Mouse (Mus musculus): ENCODE data around the gene Triobp. TPM values are rescaled to one million over a fixed set of nuclear protein-coding genes. Genes with fewer than 3 reads are reported as not detected.
"Not testable (repeated sequence)": the region's sequence is repeated elsewhere in the genome, so short reads cannot be mapped to it uniquely, and the experiment has no call there.

Triobp gene
- polyA plus RNA-seq, 1 experiment, result 45.2 TPM

DNA sequence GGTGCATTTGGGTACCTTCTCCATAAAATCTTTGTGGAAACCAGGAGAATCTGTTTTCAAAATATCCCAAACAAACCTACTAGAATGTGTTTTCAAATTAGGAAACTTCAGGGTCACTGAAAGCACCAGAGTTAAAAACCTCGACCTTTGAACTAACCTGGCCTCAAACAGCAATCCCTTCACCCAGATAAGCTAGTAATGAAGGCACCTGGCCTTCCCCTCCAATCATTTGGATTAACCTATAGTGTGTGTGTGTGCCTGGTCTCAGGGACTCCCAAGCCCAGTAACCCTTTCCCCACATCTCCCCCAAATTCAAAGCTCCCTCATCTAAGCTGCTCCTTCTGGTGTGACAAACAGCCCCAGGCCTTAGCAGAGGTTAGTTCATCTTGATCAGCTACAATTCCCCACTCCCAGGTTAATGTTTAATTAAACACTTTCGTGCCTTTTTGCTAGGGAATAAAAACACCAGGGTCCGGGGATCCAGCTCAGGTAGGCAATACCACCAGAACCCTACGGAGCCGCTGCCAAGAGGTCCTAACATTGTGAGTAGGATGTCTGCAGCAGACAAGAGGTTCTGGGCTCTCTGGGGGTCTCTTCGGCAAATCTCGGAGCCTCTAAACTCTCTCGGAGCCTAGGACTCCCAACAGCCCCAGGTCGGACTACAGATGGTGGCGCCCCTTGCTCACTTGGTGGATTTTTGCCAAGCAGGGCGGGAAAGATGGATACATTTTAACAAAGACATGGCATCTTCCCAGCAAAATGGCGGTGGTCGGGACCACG lies 79.2 kb downstream of the Triobp start:
- WGBS, result 25% methylated on average over 14 of the region's 14 CpGs
- DNase-seq (ENCODE audit: low read depth, low spot score), result no peak

DNA sequence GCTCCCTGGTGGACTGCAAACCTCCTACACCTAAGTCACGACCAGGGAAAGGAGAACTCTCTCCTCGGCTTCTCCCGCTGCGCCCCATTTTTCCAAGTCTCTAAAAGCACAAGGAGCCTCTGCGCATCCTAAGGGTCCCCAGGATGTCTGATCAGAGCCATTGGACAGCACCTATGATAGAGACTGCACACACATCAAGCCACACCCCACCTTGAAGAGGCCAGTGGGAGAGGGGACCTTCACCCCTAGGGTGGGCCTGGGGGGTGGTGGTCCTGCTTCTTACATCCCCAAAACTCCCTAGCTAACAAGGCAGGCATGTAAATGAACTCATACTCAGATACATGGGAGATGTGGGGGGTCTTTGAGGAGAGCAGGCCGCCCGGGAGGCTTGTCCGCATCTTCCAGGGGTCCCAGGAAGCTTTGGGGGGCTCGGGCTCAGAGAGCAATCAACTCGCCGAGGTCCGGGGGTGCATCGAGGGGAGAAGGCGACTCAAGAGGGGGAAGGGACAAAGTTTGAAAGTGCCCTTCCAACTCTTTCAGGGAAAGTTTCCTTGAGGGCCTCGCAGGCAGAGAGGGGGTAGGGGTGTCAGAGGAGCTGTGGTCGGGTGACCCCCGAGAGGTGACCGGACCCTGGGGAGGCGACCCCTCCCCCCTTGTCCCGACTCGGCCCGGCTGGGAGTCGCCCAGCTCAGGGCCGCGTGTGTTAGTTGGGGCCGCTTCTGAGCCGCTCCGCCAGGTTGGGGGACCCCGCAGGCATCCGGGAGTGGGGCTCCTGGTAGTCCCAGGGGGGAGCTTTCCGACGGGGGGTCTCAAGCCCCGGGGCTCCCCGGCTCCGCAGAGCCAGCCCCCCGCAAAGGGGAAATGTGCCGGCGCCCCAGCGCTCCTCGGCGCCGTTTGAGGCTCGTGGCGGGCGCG lies 80.0 kb downstream of the Triobp start:
- WGBS, result 4% methylated on average over 46 of the region's 46 CpGs
- DNase-seq (ENCODE audit: low read depth, low spot score), result no peak

DNA sequence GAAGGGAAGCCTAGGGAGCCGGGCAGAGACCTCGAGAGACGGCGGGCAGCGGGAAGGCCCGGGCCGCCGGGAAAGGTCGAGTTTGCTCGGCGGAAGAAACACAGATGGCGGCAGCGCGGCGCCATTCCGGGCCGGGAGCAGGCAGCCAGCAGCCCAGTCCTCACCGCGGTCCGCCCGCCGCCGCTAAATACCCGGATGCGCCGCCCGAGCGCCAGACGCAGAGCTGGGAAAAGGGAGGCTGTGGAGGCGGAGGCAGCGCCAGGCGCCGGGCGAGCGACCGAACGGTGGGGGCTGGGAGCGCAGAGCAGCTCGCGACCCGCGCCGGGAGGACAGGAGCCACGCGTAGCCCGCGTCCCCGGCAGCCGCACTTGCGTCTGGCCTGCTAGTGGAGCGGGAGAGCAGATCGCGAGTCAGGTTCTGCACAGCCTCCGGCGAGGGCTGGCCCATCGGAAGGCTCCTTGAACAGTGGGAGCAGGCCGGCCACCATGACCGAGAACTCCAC lies 80.8 kb downstream of the Triobp start, which contains the start of gene H1f0:
Gene H1f0, plus strand, starts transcription at position 214 of the 502 bp plus-strand sequence.
- 1% methylated on average over 58 of the region's 58 CpGs for WGBS
- no peak for DNase-seq (ENCODE audit: low read depth, low spot score)

DNA sequence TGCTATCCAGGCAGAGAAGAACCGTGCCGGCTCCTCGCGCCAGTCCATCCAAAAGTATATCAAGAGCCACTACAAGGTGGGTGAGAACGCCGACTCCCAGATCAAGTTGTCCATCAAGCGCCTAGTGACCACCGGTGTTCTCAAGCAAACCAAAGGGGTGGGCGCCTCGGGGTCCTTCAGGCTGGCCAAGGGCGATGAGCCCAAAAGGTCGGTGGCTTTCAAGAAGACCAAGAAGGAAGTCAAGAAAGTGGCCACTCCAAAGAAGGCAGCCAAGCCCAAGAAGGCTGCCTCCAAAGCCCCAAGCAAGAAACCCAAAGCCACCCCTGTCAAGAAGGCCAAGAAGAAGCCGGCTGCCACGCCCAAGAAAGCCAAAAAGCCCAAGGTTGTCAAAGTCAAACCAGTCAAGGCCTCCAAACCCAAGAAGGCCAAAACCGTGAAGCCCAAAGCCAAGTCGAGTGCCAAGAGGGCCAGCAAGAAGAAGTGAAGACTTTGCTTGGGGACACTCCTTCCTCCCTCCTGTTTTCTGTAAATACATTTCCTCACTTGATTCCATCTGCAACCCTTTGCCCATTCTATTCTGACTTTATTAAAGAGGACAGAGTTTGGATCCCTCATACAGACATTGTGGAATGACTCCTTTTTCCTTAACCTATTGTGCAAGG lies 81.4 kb downstream of the Triobp start:
- DNase-seq (ENCODE audit: low read depth, low spot score), result no peak
- 5% methylated on average over 16 of the region's 16 CpGs for WGBS

DNA sequence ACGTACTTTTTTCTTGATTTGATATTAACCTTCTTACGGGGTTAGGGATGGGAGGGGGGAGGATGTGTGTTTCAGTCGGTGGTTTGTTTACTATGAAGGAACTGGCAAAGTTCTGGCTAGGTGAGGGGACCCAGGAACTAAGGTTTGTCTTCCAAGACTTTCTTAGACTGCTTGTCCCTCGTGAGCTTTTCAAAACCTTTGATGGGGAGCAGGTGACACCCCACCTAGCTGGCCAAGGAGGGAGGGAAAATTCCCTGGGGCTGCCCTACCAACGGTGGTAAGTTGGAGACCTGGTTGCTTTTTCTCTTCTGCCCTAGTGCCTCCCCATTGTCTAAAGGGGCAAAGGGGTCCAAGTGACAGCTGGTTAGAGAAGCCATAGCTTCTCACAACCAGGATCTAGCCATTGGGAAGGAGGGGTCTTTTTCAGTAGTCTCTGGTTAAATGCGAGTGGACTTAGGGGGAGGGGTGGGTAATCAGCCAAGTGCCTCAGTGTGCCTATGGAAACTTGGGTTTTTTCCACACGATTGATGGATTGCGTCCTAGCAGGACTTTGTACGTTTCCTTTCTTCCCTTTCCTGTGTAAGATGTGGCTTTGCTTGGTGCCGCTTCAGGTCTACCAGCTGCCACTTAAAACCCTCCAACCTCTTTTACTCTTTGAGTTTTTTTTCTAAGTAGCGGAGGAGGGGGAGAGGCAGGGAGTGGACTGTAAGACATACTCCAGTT lies 82.2 kb downstream of the Triobp start:
- no peak for DNase-seq (ENCODE audit: low read depth, low spot score)

DNA sequence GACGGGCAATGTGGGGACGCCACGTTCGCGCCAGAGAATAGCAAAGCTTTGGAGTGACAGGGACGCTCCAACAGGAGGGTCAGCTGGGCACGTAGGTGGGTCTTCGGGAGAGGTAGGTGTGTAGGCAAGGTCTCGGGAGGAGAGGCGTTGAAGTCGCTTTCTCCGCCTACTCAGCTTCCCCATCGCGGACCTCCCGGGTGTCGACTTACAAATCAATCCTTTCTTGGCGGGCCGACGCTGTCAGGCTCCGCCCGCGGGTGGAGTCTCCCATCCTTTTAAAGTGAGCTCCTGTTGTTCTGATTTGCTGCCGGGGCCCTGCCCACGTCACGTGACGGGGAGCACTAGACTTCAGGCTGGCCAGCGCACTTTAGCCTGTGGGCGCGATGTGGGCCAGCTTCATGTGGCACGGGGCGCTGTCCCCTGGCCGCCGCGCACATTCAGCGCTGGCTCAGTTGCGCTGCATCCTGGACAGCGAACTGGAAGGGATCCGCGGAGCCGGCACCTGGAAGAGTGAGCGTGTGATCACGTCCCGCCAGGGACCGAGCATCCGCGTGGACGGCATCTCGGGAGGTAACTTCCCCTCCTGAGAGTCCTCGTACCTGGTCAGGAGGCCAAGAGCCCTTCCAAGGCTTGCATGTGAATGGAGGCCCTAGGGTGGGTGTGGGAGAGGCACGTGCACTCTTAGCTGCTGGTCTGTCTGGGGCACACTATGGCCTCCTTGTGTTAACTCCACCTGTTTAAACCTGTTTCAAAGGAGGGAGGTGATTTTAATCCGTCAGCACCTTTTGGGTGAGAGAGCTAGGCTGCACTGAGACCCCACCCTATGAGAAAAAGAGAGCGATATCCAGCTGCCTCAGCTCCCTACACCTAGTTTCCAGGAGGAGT lies 83.3 kb downstream of the Triobp start:
- peak; percentile 94 for DNase-seq (ENCODE audit: low read depth, low spot score)
- WGBS, result 1% methylated on average over 52 of the region's 52 CpGs

More for the DNA sequence above, 82.2 kb downstream of the Triobp start:
- WGBS, result under 1% methylated on average over 11 of the region's 11 CpGs

DNA sequence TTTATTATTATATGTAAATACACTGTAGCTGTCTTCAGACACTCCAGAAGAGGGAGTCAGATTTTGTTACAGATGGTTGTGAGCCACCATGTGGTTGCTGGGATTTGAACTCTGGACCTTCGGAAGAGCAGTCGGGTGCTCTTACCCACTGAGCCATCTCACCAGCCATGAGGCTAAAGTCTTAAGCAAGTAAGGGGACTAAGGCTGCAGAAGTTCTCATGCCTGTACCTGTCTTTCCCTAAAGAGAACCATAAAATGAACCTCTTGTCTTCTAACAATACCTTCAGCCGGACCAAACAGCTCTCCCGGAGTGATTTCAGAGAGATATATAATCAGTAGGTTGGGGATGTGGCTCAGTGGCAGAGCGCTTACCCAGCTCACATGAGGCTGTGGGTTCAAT lies 84.4 kb downstream of the Triobp start:
- 90% methylated on average over 5 of the region's 5 CpGs for WGBS
- not testable (repeated sequence) for DNase-seq (ENCODE audit: low read depth, low spot score)

DNA sequence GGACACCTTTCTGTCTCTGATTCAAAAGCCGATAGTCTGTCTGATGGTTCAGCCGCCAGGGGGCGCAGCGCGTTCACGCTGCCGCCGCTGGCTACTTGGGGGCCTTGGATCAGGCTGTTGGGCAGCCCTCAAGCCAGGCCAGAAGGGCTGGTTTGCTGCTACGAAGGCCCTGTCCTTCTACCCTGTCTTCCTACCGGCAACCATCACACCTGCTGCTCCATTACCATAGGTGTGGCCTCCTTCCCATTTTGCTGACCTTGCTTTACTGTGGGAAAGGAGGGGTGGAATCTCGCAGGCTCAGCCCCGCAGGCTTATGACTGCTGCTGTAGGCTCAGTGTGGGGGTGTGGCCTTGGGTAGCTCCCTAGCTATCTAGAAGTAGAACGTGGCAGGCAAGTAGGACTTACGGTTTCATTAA lies 90.4 kb downstream of the Triobp start:
- WGBS, result 4% methylated on average over 14 of the region's 14 CpGs
- no peak for DNase-seq (ENCODE audit: low read depth, low spot score)

DNA sequence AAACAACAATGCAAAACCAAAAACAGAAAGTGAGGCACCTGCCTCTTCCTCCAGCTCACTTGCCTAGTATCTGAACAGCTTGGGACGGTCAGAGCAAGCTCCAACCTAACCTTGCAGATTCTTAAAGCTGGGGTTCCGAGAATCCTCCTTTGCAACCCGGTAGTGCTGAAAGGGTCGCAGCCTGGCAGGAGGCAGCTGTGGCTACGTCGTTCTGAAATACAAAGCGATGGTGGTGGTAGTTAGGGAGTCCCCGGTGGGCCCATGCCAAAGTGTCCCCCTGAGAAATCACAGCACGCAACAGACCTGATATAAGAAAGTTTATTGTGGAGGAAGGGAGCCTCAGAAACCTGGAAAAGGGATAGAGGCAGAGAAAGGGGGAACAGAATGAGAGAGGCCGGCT lies 90.8 kb downstream of the Triobp start:
- no peak for DNase-seq (ENCODE audit: low read depth, low spot score)
- 61% methylated on average over 10 of the region's 10 CpGs for WGBS

DNA sequence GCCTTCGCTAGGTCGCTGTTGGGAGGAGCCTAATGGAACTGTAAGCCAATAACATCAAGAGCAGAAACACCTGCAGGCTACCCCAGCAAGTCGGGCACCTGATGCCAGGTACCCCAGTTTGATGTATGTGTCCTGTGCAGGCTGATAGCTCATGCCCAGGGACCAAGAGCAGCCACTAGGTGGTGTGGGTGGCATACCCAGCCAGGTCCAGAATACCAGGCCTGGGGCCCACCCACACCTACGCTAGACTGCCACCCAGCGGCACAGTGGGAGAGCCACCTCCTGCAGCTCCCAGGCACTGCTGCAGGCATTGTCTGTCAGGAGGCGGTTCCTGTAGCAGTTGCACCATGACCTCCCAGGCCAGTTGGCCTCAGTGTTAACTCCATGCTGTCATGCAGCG lies 91.3 kb downstream of the Triobp start:
- peak; percentile 83 for DNase-seq (ENCODE audit: low read depth, low spot score)
- WGBS, result 11% methylated on average over 7 of the region's 7 CpGs

DNA sequence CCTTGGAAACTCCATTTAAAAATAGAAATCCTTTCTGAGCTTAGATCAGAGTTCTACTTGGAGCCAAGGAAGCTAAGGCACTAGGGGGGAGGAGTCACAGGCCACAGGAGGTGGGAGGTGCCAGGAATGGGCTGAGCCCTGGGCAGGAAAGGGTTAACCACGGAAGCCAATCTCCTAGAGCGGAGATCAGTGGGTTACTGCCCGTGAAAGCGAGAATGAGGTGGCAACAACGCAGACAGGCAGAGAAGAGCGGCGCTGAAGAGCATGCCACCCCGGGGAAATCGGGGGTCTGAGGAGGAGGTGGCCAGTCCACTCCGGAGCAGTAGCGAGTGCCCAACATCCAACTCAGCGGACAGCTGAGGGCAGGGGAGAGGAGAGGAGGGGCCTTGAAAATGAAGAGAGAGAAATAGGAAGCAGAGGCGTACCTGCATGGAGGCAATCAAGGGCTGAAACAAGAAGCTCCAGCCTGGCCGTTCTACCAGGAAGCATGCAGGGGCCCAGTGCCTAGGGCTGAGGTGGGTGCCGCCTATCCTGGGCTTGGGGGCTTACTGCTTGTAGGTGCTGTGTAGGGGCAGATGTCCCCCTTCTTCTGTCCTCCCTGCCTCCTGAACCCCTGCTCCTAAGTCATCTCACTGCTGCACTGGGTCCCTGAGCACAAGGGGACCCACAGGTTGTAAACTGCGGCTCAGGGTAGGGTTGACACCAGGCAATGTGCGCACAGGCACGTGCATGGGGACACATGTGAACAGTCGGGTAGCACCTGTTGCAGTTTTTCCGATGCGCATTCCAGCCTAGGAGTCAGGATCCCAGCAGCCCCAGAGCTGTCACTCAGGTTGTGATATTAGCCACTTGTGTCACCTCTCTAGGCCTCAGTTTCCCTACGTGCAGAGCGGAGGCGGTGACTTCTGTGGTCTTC lies 93.2 kb downstream of the Triobp start:
- WGBS, result 15% methylated on average over 24 of the region's 24 CpGs
- DNase-seq (ENCODE audit: low read depth, low spot score), result no peak

DNA sequence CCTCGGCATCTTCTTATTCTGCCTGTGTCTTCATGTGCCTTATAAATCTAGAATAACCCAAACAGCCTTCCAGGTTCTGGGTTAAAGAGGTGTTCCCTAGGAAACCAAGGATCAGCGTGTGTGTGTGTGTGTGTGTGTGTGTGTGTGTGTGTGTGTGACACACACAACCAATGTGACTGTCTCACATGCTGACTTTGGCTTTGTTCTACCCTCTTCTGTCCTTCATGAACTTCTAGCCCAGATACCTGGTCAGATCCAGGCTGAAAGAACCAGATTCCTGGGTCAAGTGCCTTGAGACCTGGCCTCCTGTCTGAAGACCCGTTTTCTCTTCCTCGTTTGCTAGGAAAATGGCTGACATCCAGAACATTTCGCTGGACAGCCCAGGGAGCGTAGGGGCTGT lies 94.1 kb downstream of the Triobp start, which contains the start of gene Galr3:
Gene Galr3, plus strand, starts transcription at position 301 of the 400 bp plus-strand sequence.
- WGBS, result 70% methylated on average over 6 of the region's 6 CpGs

DNA sequence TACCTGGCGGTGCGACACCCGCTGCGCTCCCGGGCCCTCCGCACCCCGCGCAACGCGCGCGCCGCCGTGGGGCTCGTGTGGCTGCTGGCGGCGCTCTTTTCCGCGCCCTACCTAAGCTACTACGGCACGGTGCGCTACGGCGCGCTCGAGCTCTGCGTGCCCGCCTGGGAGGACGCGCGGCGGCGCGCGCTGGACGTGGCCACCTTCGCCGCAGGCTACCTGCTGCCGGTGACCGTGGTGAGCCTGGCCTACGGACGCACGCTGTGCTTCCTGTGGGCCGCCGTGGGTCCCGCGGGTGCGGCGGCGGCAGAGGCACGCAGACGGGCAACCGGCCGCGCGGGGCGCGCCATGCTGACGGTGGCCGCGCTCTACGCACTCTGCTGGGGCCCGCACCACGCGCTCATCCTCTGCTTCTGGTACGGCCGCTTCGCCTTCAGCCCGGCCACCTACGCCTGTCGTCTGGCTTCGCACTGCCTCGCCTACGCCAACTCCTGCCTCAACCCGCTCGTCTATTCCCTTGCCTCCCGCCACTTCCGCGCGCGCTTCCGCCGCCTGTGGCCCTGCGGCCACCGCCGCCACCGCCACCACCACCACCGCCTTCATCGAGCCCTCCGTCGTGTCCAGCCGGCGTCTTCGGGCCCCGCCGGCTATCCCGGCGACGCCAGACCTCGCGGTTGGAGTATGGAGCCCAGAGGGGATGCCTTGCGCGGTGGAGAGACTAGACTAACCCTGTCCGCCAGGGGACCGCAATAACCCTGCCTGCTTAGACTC lies 95.4 kb downstream of the Triobp start:
- under 1% methylated on average over 105 of the region's 105 CpGs for WGBS

More for the DNA sequence above, 94.1 kb downstream of the Triobp start, which contains the start of gene Galr3:
- no peak for DNase-seq (ENCODE audit: low read depth, low spot score)

DNA sequence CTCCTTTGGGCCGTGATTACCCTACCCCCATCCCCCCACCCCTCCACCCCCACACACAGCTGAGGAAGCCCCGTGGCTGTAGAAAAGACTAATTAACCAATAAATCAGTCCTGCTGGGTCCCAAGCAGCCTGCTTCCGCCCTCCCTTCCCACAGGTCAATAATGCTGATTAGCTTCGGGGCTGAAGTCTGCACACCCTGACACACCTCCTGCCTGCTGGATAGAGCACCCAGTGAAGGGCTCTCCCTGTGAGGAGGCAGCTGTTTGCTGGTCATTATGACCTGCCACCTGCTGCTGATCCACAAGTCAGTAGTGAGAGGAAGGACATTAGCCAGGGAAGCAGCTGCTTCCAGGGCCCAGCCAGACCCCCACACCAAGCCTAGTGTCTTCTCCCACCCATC lies 97.3 kb downstream of the Triobp start:
- 15% methylated on average over 4 of the region's 4 CpGs for whole genome bisulfite sequencing
- no peak for DNase-seq (ENCODE audit: low read depth, low spot score)

More for the DNA sequence above, 95.4 kb downstream of the Triobp start:
- DNase-seq (ENCODE audit: low read depth, low spot score), result no peak

DNA sequence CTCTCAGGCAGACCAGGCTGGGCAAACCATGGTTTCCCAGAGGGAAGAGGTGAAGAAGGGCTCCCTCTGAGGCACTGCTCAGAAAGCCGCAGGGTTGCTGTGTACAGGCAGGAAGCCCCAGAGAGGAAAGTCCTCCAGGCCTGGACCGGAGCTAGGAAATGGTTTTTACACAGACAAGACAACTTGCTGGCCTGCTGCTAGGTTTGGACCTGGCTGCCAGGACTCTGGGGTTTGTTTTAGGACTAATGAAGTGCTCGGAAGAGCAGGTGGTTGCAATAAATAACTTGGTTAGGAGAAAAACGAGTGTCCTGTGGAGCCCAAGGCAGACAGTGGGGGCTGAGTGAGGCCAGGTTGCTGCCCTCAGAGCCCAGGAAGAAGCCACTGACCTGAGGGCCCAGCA lies 100.7 kb downstream of the Triobp start:
- 64% methylated on average over 4 of the region's 4 CpGs for WGBS
- no peak for DNase-seq (ENCODE audit: low read depth, low spot score)

DNA sequence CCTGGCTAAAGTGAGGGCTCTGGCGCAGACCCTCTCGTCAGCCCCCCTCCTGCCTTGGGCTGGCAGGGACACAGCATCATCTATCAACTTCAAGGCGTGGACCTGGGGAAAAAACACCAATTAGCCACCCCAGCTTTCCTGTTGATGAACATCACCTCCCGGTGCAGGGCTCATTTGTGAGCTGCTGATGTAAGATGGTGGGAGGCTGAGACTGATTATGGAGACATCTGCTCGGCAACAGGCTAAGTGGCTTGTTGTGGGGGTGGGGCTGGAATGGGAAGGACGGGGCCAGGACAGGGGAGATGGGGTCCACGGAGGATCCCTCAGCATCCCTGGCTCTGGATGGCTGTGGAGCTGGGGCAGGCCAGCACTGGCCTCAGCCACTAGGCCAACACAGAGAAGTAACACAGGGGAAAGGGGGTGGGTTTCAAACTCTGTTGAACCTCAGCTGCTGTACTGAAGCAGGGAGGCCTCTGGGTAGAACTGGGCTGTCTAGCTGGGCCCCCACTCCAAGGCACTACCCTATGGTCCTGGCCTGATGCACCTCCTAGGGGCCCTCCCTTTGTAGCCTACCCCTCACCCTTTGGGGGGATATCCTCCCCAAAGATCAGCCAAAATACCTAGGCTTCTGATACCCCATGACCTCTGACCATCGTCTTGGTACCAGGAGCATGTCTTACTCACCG lies 102.8 kb downstream of the Triobp start:
- no peak for DNase-seq (ENCODE audit: low read depth, low spot score)
- WGBS, result 80% methylated on average over 9 of the region's 9 CpGs

Measured in large intestine, adult 2 months (tissue).